Mouse (Mus musculus) CD4-positive naive resting alpha-beta T cell, adult 57 days (primary cell): ENCODE data around the gene Slc5a12. TPM values are rescaled to one million over a fixed set of nuclear protein-coding genes. Genes with fewer than 3 reads are reported as not detected.

Source experiments
- total RNA-seq: library from RNA; stranded (reverse); gene quantifications from one replicate; pipeline ENCODE4 v1.2.4, GENCODE M21; 2023

The Slc5a12 gene
- not detected for total RNA-seq

GRCm38 (mm10) chr2:110596932-110597331 lies at the start of gene Slc5a12:
Slc5a12 (plus strand) TSS chr2:110597298.

Other genes starting within 250 kb of the Slc5a12 start
- gene Fibin, start 234.1 kb upstream of the Slc5a12 start, total RNA-seq, result not detected
- not detected for gene Muc15, start 124.0 kb downstream of the Slc5a12 start, total RNA-seq